Mouse (Mus musculus) gastrocnemius, adult 8-10 months (tissue): ENCODE results near the gene Fmo2. TPM values are rescaled to one million over a fixed set of nuclear protein-coding genes. Genes with fewer than 3 reads are reported as not detected.

Experiments
- DNase-seq, 2 experiments: peaks; one replicate each; pipeline ENCODE4 v3.0.0; 2022; ENCODE audit warnings: low spot score in 2 of 2
- total RNA-seq, 4 experiments: library from RNA; stranded (reverse); gene quantifications; 2 replicates each; pipeline ENCODE4 v1.2.4; 2022

Fmo2 gene
- total RNA-seq: 10 to 100 TPM in 3 of 4 experiments, 1 to 10 TPM in 1; 5.9 to 16.7 (median 15.6) TPM

DNA sequence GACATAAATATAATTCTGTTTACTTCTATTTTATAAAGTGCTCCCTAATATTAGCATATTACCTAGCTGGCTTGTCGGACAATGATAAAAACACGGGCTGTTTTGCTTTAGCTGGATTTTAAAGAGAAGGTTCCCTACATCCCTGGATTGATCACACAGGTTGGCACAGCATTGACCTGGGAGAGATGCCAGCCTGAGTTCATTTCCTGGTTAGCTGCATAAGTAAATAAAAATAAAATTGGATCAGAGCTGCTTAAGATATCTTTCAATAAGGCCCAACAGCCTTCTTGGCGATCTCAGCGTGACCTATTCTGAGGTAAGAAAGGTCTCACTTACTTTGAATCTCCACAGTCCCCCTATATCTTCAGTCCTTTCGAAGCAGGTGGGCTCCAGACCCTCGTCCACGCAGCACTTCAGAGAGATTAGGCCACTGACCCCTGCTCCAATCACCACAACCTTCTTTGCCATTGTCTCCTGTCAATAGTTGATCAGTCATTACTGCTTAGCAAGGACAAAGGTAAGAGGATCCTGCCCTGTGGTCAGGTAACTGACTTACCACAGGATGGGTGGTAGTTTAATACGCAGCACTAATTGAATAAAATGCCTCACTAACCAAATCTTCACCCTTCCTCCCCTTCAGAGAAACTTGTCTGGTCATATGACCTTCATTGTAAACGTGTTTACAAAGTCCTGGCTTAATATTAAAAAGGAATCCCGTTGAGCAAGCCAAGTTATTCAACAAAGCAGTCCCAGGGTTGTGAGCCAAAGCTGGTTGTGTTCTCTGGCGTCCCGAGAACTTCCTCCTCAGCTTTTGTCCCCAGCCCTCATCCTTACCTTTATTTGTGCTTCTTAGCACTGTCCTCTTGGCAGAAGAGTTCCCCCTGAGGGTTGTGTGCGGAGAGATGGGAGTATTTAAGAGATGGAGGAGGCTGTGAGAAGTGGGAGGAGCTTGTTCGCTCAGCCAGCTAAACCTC lies at the start of gene Fmo2:
Gene Fmo2 (minus strand): TSS at position 889 of the 974 bp plus-strand sequence.
- peak; percentile 40 to 49 for DNase-seq

DNA sequence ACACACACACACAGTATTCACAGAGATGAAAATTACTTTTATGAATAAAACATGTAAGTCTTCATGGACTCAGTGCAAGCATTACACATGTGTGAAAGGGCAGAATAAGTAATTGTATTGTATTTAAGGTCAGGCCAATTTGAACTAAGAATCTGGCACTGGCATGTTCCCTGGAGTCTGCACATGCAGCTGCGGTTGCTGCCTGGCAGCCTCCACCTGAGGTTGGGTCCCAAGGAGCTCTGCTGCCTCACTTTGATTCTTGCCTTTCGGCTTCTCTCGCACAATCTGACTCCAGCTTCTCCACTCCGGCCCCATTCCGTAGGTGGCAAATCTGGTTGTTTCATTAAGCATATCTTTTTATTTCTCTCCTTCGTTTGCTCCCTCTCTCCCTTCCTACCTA lies 49.4 kb upstream of the Fmo2 start:
- no peak for DNase-seq

DNA sequence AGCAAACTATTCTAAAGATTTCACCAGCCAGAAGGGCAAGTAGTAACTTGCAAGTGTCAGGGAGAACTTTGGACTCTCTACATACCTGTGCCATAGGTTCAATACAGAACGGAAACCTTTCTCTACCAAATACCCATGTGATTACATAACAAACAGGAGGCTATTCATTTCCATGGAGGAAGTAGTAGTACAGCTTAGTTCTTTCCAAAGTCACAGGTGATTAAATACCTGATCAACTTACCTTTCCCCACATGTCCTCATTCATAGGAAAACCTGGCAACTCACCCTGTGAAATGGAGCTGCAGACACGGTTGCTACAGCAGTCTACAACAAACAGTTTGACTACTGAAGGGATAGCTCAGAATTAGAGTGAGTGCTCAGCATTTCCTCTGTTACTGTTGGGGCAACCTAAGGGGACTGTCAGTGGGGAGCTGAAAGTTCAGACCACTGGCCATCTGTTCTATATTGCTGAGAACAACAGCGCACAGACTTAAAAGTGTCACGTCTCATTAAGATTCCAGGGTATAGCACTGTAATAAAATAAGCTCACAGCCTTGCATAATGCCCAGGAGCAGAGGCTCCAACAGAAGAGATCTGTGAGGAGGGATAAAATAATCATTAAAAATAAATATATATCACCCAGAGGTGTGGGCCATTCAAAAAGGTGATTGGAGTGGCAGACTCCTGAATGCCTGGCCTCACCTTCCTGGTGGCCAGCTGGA lies 48.5 kb upstream of the Fmo2 start:
- no peak for DNase-seq

DNA sequence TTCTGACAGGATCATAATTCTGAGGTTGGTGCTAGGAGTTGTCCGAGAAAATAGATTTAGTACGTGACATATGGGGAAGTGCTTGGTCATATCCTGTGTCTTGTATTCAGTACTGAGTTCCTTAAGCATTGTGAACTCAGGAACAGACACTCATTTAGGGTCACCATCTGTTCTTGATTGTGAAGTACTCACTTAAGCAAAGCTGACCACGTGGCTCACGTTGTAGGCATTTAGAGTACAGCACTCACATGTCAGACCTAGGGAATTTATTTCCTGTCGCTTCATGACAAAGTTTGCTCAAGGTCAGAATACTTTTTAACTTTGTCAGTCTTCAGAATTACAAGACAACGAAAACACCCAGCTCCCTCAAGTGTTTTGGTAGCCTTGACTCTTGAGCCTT lies 45.2 kb upstream of the Fmo2 start:
- no peak for DNase-seq

DNA sequence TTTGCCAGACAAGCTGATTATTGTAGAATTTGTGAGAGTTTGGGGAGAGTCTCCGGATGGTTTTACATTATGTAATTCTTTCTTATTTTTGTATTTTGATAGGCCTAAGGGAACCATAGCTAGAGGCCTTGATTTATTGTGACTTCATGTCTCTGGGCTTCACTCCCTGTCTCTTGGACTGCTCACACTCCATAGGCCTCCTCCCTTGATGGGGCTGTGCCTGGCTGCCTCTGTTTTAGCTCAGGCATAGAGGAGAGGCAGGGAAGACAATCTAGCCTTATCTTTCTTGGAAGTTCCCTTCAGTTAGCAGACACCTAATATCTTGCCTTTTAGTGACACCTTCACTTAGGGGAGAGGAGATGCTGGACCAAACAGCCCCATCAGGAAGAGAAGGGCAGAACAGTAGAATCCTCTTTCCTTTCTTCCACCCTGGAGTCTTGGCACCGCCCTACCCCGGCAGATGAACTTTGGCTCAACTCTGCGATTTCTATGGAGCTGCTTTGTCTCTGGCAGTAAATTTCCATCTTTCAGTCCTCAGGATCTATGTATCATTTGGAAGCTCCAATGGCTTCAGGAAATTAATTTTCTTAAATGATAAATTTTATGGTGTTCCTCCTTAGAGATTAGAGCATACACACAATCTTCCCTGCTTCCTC lies 40.3 kb upstream of the Fmo2 start:
- DNase-seq: peak in 1 of 2 experiments; percentile 28

DNA sequence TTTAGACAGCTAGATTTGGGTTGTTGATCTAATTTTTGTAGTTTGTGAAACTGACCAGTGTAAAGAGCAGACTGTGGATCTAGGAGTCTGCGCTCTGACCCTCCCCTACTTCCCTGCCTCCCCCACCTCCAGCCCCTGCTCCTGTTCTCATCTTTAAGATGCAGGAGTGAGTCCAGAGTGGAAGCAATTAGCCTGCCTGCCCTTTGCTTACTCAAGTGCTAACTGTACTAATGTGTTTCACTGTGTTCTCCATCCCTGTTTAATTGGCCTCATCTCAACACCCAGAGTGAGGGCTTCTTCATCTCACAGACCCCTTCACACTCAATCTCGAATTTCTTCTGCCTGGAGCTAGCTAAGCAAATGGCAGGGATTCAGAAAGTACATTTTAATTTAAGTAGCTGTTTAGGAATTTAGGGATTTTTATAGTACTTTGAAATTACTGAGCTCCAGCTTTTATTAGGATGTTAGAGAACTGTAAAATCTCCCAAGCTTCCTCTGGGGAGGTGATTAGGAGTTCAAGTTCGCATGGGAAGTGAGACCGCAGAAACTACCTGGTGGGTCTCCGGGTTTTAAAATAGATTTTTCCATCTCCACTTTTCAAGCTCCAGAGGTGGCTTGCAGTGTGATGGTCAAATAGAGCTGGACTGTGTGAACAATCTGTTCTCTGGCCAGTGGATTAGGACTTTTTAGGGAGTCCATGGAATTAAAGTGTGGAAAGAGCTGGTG lies 39.6 kb upstream of the Fmo2 start:
- no peak for DNase-seq

DNA sequence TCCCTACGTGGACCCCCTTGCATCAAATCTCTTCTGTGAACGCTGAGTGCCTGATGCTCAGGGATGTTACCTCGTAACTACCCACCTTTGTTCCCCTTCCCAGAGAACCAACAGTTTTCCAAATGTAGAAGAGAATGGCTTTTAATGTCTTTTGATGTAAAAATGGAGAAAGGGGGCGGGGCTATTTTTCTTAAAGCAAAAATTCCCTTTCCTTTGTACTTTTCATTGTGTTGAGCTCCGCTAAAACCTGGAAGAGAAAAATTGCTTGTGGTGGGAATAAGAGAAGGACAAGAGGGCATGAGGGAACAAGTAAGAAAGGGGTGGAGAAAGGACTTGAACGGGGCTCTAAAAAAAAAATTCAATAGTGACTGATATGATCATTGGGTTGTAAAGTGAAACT lies 38.9 kb upstream of the Fmo2 start, which contains the start of gene Fmo6:
Gene Fmo6 (minus strand): TSS at position 101 of the 400 bp plus-strand sequence.
- no peak for DNase-seq

DNA sequence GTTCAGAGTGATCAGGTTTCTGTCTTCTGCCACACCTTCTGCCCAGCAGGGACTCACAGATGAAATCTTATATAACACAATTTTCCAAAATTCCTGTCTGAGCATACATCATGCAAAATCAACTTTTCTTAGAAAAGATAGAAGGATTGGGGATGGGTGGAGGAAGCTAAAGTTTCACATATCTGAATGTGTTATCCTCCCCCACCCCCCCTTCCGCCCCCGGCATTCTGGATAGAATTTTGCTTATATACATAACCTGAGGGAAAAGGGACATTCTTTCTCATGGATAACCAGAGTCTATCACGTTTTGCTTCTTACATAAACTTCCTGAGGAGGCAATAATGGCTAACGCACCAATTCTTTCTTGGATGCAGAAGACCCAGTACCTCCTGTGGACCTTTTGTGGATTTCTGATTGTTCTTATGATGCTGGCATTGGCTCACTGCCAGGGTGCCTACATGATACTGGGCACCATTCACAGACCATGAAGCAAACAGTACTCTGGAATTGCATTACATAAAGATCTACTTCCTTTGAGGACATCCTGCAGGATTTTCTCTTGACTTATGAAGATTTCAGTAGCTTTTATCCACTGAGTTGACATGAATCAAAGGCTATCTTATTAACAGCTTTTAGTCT lies 36.0 kb upstream of the Fmo2 start:
- no peak for DNase-seq

DNA sequence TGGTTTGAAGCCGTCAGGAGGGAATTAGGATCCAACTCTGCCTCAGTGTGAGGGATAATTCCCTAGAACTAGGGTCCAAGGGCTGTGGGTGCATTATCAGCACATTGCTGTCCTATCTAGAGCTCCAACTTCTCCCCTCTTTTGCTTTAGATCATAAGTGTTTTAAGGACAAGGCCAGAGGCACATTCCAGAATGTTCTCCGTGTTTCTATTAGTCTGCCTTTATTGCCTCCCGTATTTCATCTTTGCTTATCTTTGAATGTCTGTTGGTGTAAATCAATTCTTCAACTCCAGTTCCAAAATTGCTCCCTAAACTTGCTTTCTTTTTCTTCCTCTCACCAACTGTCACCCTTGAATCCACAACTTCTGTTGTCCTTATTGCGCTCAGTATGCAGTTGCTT lies 33.9 kb upstream of the Fmo2 start:
- no peak for DNase-seq

DNA sequence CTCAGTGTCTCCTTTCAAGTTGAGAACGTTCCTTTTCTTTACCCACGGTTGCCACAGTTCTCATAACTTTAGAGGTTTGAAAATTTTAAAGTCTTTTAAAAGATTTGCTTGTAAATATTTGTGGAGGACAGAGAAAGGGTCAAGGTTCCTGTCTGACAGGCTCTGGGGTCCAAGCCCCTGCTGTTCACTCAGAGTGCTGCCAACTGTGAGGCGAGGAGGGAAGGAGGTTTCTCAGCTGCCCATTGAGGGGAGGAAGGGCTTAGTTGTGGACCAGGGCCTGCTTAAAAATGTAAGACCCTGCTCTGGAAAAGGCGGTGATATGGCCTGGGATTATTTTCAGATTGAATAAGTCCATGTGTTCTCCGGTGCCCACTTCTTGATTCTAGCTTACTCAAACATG lies 33.4 kb upstream of the Fmo2 start:
- DNase-seq: no peak

DNA sequence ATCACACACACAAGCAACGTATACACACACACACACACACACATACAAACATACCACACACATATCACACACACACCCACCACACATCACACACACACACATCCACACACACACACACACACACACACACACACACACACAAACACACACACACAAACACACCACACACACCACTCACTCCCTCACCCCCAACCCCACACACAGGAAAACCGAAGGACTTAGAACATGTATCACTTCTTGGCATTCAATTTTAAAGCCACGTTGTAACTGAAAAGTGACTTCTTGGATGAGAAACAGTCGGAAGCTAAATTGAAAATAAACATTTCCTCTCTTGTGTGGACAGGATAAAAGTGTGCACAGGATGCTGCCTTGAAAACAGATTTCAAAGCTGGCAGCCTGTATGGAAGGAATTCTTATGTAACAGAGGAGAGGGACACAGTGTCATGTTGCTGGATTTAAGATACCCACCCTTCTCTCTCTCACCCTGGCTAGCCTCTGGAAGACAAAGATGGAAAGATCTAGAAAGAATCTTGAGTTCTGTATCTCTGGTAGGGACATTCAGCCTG lies 32.9 kb upstream of the Fmo2 start:
- DNase-seq: no peak

DNA sequence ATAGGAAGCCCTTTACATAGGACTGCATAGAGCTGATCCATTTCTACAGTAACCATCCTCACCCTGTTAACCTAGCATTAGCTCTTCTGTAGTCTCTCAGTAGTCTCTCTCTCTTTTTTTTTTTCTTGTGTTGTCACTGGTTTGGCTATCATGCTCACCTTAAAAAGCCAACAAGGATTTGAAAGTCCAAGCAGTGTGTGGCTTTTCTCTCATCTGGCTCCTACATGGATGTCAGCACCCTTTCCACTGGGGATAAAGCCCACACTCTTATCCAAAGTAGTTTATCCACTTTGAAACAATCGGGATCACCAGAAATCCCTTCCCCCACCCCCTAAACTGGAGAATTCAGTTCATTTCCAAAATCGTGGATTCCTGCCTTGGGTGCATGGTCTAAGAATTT lies 32.1 kb upstream of the Fmo2 start:
- no peak for DNase-seq

DNA sequence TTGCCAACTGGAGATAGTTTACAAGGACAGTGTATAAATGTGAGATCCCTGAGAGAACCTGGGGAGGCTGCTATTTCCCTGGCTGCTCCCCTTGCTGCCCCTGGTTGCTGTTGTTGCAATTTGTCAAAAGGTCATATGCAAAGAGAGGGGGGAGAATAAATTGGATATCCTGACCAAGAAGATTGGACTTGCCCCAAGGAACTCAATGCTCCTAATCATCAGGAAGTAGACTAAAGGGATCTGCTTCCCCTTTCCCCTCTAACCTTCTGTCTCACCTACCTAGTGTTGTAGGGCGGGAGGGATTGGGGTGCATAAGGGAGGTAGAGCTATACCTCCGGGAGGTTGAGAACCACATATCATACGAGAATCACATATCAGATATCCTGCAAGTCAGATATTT lies 30.6 kb upstream of the Fmo2 start:
- DNase-seq: no peak

DNA sequence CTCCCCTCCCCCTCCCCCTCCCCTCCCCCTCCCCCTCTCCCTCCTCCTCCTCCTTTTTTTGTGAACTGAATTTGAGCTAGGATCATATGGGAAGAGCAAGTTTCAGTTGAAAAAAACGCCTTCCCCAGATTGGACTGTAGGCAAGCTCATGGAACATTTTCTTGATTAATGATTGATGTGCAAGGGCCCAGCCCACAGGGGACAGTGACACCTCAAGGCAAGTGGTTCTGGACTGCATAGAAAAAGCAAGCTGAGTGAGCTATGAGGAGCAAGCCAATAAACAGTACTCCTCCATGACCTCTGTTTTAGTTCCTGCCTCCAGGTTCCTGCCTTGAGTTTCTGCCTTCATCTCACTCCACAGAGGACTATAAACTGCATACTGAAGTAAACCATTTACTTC lies 26.6 kb upstream of the Fmo2 start:
- DNase-seq: no peak

DNA sequence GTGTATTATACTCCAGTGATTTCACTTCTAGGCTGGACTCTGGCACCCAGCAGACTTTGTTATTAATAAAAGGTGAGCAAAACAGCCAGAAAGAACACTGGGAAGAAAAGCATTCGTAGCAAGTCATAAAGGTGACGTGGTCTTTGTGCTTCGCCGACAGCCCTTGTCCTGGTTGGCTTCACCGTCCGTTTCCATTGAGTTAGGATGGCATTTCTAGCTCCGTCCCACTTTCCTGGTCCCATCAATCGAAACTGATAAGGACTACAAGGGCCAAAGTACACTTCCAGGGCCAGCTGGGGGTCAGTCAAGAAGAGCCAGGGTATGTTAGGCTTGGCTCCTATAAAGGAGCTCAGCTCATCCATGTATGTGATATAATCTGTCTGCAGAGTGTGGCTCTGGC lies 18.1 kb upstream of the Fmo2 start:
- no peak for DNase-seq

DNA sequence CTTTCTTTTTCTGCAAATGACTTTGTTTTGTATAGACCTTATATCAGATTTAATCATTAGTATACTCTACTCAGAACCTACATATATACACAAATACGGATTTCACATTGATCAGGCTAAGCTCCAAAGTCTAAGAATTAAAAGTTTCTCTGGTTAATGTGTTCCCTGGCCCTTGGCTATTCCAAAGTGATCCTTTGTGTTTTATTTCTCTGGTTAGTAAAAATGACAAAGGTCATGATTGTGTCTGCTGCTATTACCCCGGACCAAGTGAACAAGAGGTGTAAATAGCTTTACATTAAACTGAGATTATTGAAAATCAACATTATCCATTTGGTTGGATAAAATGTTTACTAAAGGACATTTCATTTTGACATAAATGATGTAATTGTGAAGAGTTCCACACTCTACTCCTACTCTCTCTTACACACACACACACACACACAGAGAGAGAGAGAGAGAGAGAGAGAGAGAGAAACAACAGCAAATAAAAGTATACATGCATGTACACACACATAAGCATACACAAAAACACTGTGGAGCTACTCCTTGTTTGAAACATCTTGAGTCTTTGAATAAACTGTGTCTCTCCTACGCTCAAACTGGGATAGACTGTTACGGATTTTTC lies 16.5 kb upstream of the Fmo2 start:
- DNase-seq: no peak

DNA sequence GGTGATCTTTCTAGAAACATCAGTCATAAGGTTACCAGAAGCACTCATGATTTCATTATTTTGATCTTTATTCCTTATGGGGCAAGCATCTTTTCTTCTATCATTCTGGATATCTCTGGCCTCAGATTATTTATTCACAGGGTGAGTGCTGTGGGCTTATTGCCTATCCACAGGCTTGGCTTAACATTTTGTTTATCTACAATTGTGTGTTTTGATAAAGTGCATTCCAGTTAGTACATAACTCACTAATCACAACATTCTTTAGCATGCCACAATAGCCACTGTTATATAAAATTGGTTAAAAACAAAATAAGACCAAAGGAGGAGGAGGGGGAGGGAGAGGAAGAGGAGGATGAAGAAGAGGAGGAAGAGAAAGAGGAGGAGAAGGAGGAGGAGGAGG lies 13.6 kb upstream of the Fmo2 start:
- DNase-seq: no peak

DNA sequence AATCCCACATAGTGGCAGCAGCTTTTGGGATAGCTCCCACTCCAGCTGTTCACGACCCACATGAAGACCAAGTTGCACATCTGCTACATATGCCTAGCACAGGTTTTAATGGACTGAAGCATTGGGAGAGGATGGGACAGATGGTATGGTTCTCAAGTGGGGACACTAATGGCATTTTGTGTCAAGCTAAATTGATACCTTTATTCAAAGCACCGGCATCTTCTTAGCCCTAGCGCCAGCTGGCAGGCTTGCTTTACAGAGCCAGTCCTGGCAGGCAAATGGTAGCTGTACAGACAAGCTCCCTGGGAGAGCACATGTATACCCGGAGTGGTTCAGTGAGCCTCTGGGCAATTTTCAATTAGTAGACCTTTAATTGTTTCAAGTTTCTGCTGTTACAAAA lies 3.4 kb upstream of the Fmo2 start:
- DNase-seq: no peak

DNA sequence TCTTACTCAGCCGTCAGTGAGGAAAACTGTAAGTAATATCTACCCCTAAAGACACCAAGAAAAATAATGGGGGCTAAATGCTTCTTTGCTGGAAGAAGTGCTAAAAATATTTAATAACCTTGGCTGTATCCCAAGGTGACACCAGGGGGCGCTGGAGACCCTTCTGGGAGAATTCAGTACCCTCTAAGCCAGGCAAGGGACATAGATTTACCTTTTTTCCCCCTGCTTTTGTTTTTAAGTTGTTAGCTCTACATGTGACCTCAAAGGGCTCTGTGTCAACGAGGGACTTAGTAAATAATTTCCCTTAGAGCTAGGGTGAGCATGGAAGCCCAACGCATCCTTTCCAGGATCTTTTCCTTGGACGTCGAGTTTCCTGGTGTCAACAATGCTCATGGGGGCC lies 2.6 kb downstream of the Fmo2 start:
- DNase-seq: peak; percentile 30 to 49

DNA sequence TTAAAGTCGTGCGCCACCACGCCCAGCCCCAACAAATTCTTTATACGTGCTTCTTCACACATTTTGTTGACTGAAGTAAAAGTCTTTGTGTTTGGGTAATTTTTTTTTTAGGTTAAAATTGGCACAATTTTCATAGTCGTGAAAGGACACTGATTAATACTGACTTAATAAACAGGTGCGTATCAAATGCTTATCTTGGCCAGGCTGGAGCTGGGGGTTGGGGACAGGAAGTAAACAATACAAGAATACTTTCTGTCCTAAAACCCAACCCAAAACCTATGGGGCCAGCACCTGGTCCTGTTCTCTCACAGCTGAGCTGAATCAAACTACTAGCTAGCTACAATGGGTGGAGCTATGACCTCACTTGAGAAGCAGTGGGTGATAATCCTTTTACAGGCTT lies 5.5 kb downstream of the Fmo2 start:
- DNase-seq: no peak
